Mouse (Mus musculus): ENCODE measurements at regions not wholly inside any gene's neighbourhood (a gene's known extent, or its start where the extent isn't known, plus 50 kb on each side); places are given as distances from the start of the nearest gene placed in this dataset.

DNA sequence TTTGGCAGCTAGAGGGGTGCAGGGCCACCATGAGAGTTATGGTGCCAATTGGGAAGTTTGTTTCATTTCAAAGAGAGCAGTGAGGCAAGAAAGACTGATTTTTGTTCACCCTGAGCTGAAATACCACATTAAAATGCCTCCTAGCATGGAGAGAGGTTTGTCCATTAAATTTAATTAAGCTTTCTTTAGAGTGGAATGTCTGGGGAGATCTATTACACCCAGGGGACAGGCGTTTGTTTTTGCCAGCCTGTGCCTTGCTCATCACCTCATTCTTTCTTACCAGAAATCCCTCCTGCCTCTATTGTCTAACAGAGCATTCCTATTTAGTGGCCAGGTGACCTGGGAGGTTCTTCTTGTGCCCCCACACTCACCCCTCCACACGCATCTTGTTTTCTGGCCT lies 55.2 kb upstream of the Rcn1 start:
- no peak for DNase-seq (ENCODE audit: low read depth)
- TF ChIP-seq CTCF (IDR thresholded peaks at IDR 0.05; ENCODE audit: borderline replicate concordance, extremely low read depth, insufficient read depth, insufficient read length) (no peak), POLR2A (IDR thresholded peaks at IDR 0.05; ENCODE audit: borderline replicate concordance, extremely low read depth, insufficient read depth, insufficient read length, poor library complexity, severe bottlenecking) (no peak)

- DNase-seq (ENCODE audit: low read depth) = no peak
- TF ChIP-seq POLR2A (IDR thresholded peaks at IDR 0.05; ENCODE audit: borderline replicate concordance, extremely low read depth, insufficient read depth, insufficient read length, poor library complexity, severe bottlenecking) = no peak
- no peak for TF ChIP-seq CTCF (IDR thresholded peaks at IDR 0.05; ENCODE audit: borderline replicate concordance, extremely low read depth, insufficient read depth, insufficient read length)
These were observed 55.7 kb upstream of the Rcn1 start for GRCm38 (mm10) chr2:105454836-105455235.

GRCm38 (mm10) chr2:105458643-105459042 lies 59.5 kb upstream of the Rcn1 start:
- no peak for DNase-seq (ENCODE audit: low read depth)
- TF ChIP-seq POLR2A (IDR thresholded peaks at IDR 0.05; ENCODE audit: borderline replicate concordance, extremely low read depth, insufficient read depth, insufficient read length, poor library complexity, severe bottlenecking) = no peak
- no peak for TF ChIP-seq CTCF (IDR thresholded peaks at IDR 0.05; ENCODE audit: borderline replicate concordance, extremely low read depth, insufficient read depth, insufficient read length)

DNA sequence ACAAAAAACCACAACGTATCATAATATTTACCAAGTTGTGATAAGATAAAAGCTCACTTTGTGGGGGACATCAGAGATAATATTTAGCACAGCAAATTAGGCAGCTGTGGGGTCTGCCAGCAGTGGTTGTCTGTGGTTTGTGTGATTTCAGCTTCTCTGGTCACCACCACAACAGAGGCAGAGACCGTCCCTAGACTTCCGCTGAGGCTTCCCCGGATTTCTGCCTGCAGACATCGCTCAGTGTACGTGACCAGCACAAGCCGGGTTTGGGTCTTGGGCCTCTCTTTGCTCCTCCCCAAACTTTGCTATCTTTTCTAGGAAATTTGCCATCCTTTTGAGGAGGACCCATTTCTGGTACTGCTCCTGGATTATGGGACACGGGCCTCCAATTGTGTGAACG lies 60.4 kb upstream of the Rcn1 start:
- no peak for DNase-seq (ENCODE audit: low read depth)
- no peak for TF ChIP-seq CTCF (IDR thresholded peaks at IDR 0.05; ENCODE audit: borderline replicate concordance, extremely low read depth, insufficient read depth, insufficient read length)
- no peak for TF ChIP-seq POLR2A (IDR thresholded peaks at IDR 0.05; ENCODE audit: borderline replicate concordance, extremely low read depth, insufficient read depth, insufficient read length, poor library complexity, severe bottlenecking)

GRCm38 (mm10) chr2:105465630-105466029 lies 66.5 kb upstream of the Rcn1 start:
- no peak for DNase-seq (ENCODE audit: low read depth)
- no peak for TF ChIP-seq POLR2A (IDR thresholded peaks at IDR 0.05; ENCODE audit: borderline replicate concordance, extremely low read depth, insufficient read depth, insufficient read length, poor library complexity, severe bottlenecking)
- no peak for TF ChIP-seq CTCF (IDR thresholded peaks at IDR 0.05; ENCODE audit: borderline replicate concordance, extremely low read depth, insufficient read depth, insufficient read length)

DNA sequence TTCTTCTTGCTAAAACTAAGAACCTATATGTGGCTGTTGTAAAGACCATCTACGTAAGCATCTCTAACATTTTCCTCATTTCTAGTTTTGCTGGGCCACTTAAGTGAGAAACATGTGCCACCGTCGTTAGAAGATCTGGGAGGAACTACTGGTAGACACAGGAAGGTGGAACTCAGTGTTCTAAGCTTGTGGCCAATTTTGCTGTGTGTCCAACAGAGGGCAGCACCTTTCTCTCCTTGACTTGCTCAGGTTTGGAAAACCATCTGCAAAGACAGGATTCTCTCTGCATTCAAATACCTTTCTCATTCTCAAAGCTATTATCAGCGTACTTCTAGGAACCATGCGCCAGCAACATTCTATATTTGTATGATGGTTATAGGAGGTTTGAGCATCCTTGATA lies 69.8 kb upstream of the Rcn1 start:
- TF ChIP-seq CTCF (IDR thresholded peaks at IDR 0.05; ENCODE audit: borderline replicate concordance, extremely low read depth, insufficient read depth, insufficient read length) (peak; percentile 82), POLR2A (IDR thresholded peaks at IDR 0.05; ENCODE audit: borderline replicate concordance, extremely low read depth, insufficient read depth, insufficient read length, poor library complexity, severe bottlenecking) (no peak)
- DNase-seq (ENCODE audit: low read depth) = peak; percentile 86

DNA sequence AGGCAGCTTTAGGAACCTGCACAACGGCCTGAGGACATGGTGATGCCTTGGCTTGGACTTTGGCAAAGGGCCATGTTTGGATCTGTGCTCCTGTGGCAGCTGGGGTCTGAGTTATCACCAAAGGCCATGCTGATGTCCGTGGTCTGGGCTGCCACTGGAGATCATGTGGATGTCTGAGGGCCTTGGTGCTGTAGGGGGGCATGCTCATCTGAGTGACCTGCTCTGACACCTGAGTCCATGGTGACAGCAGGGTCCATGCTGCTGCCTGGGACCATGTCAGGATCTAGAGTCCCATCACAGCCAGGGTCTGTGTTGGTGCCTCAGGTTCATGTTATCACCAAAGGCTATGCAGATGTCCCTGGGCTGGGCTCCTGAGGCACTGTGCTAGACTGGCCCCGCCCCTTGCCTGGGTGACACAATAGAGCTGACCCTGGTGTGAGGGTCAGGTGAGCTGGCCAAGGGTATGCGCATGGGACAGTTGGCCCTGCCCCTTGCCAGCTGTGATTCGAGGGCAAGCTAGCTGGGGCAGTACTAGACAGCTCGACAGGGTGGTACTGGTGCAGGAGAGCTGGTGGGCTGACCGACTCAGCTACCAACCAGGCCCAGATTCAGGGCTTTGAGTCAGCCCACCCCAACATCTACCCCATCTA lies 77.0 kb upstream of the Rcn1 start:
- no peak for TF ChIP-seq POLR2A (IDR thresholded peaks at IDR 0.05; ENCODE audit: borderline replicate concordance, extremely low read depth, insufficient read depth, insufficient read length, poor library complexity, severe bottlenecking)
- no peak for TF ChIP-seq CTCF (IDR thresholded peaks at IDR 0.05; ENCODE audit: borderline replicate concordance, extremely low read depth, insufficient read depth, insufficient read length)

GRCm38 (mm10) chr2:105481990-105482592 lies 83.0 kb upstream of the Rcn1 start:
- no peak for TF ChIP-seq POLR2A (IDR thresholded peaks at IDR 0.05; ENCODE audit: borderline replicate concordance, extremely low read depth, insufficient read depth, insufficient read length, poor library complexity, severe bottlenecking)
- no peak for TF ChIP-seq CTCF (IDR thresholded peaks at IDR 0.05; ENCODE audit: borderline replicate concordance, extremely low read depth, insufficient read depth, insufficient read length)
- peak; percentile 39 for DNase-seq (ENCODE audit: low read depth)

More for the DNA sequence above, 77.0 kb upstream of the Rcn1 start:
- DNase-seq (ENCODE audit: low read depth) = no peak

- TF ChIP-seq POLR2A (IDR thresholded peaks at IDR 0.05; ENCODE audit: borderline replicate concordance, extremely low read depth, insufficient read depth, insufficient read length, poor library complexity, severe bottlenecking) (no peak), CTCF (IDR thresholded peaks at IDR 0.05; ENCODE audit: borderline replicate concordance, extremely low read depth, insufficient read depth, insufficient read length) (no peak)
- no peak for DNase-seq (ENCODE audit: low read depth)
These were observed 85.4 kb upstream of the Rcn1 start for GRCm38 (mm10) chr2:105484496-105484895.

GRCm38 (mm10) chr2:105485286-105485685 lies 86.2 kb upstream of the Rcn1 start:
- DNase-seq (ENCODE audit: low read depth) = no peak
- TF ChIP-seq POLR2A (IDR thresholded peaks at IDR 0.05; ENCODE audit: borderline replicate concordance, extremely low read depth, insufficient read depth, insufficient read length, poor library complexity, severe bottlenecking) = no peak
- no peak for TF ChIP-seq CTCF (IDR thresholded peaks at IDR 0.05; ENCODE audit: borderline replicate concordance, extremely low read depth, insufficient read depth, insufficient read length)

- TF ChIP-seq POLR2A (IDR thresholded peaks at IDR 0.05; ENCODE audit: borderline replicate concordance, extremely low read depth, insufficient read depth, insufficient read length, poor library complexity, severe bottlenecking) (no peak), CTCF (IDR thresholded peaks at IDR 0.05; ENCODE audit: borderline replicate concordance, extremely low read depth, insufficient read depth, insufficient read length) (no peak)
- peak; percentile 20 for DNase-seq (ENCODE audit: low read depth)
These were observed 96.7 kb upstream of the Rcn1 start for GRCm38 (mm10) chr2:105495796-105496195.

DNA sequence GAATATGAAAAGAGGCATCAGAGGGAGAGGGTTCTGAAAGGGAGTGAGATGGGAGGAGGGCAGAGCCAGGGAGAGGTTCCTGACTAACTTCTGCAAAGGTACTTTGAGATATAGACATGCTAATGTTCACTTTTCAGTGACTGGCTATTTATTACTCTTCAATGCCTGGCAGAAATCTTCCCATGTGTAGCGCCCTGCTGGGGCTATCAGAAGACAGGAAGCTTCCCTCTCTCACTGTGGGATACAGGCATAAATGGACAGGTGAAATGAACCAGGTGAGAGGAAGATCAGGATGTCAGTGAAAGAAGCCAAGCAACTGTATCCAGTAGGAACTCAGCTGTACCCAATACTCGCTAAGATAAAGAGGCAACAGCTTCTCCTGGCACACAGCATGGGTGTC lies 105.1 kb upstream of the Rcn1 start:
- DNase-seq (ENCODE audit: low read depth) = no peak
- TF ChIP-seq CTCF (IDR thresholded peaks at IDR 0.05; ENCODE audit: borderline replicate concordance, extremely low read depth, insufficient read depth, insufficient read length) = no peak
- no peak for TF ChIP-seq POLR2A (IDR thresholded peaks at IDR 0.05; ENCODE audit: borderline replicate concordance, extremely low read depth, insufficient read depth, insufficient read length, poor library complexity, severe bottlenecking)
